Mouse (Mus musculus) gastrocnemius, adult 2 months (tissue): ENCODE results near the gene Arl6. TPM values are rescaled to one million over a fixed set of nuclear protein-coding genes. Genes with fewer than 3 reads are reported as not detected.

Experiments used
- DNase-seq: peaks from one replicate; pipeline ENCODE4 v3.0.0; 2022
- H3K27ac ChIP-seq: fragments of 200-600 bp; 2 replicates; pipeline ENCODE4 v1.8.1; 2022; ENCODE audit warnings: mild to moderate bottlenecking
- H3K4me3 ChIP-seq: fragments of 200-600 bp; 2 replicates; pipeline ENCODE4 v1.8.1; 2022; ENCODE audit warnings: mild to moderate bottlenecking, moderate library complexity
- CTCF ChIP-seq: fragments of 200-600 bp; IDR thresholded peaks from 2 replicates; pipeline ENCODE4 v1.8.1; 2022; ENCODE audit warnings: antibody characterized with exemption, mild to moderate bottlenecking, moderate library complexity
- intact Hi-C: fragments of 180-260 bp; cut with DNase I; formaldehyde crosslinking; loops from one replicate; pipeline ENCODE4 v1.15.1; 2025
- total RNA-seq, 2 experiments: library from RNA; stranded (reverse); gene quantifications; 2 replicates each; pipeline ENCODE4 v1.2.3; 2021

Arl6 gene
- total RNA-seq, 2 experiments from 2014 or later, result 2.3 to 2.6 TPM

GRCm38 (mm10) chr16:59579237-59579636 lies 60.0 kb downstream of the Arl6 start:
- intact Hi-C loops, result no loop called here
- DNase-seq, result no peak
- no peak for TF ChIP-seq CTCF
- Histone ChIP-seq H3K4me3 (no peak overlapping the region), H3K27ac (no peak overlapping the region)

- 0 out of 2 replicates have a peak overlapping the region, but pooled peaks have one; percentile 16 for H3K27ac ChIP-seq
- TF ChIP-seq CTCF, result no peak
- H3K4me3 ChIP-seq, result no peak overlapping the region
- DNase-seq, result no peak
- intact Hi-C loops, result no loop called here
Measured at GRCm38 (mm10) chr16:59573961-59574360, 65.2 kb downstream of the Arl6 start.

- DNase-seq, result peak; percentile 43
- TF ChIP-seq CTCF, result no peak
- intact Hi-C loops, result no loop called here
- 0 out of 2 replicates have a peak overlapping the region, but pooled peaks have one; percentile 7 for H3K27ac ChIP-seq
- H3K4me3 ChIP-seq, result no peak overlapping the region
Measured at GRCm38 (mm10) chr16:59572685-59573084, 66.5 kb downstream of the Arl6 start.

- no peak for TF ChIP-seq CTCF
- DNase-seq, result no peak
- H3K27ac ChIP-seq, result no peak overlapping the region
- H3K4me3 ChIP-seq, result no peak overlapping the region
- intact Hi-C loops, result no loop called here
Measured at GRCm38 (mm10) chr16:59570807-59571206, 68.4 kb downstream of the Arl6 start.

- no peak for DNase-seq
- intact Hi-C loops, result no loop called here
- TF ChIP-seq CTCF, result no peak
- Histone ChIP-seq H3K27ac (no peak overlapping the region), H3K4me3 (no peak overlapping the region)
Measured at GRCm38 (mm10) chr16:59569837-59570236, 69.4 kb downstream of the Arl6 start.

- Histone ChIP-seq H3K27ac (peak overlapping the region; percentile 77), H3K4me3 (no peak overlapping the region)
- no peak for DNase-seq
- intact Hi-C loops, result no loop called here
- TF ChIP-seq CTCF, result no peak; the same call in 1 of the 2 replicates
Measured at GRCm38 (mm10) chr16:59567721-59568381, 71.3 kb downstream of the Arl6 start.

GRCm38 (mm10) chr16:59566437-59566836 lies 72.8 kb downstream of the Arl6 start:
- TF ChIP-seq CTCF, result no peak
- intact Hi-C loops, result no loop called here
- H3K4me3 ChIP-seq, result no peak overlapping the region
- H3K27ac ChIP-seq, result no peak overlapping the region
- no peak for DNase-seq

GRCm38 (mm10) chr16:59565631-59566030 lies 73.6 kb downstream of the Arl6 start:
- Histone ChIP-seq H3K27ac (no peak overlapping the region), H3K4me3 (no peak overlapping the region)
- TF ChIP-seq CTCF, result no peak
- DNase-seq, result no peak
- intact Hi-C loops, result no loop called here

- no peak overlapping the region for H3K4me3 ChIP-seq
- TF ChIP-seq CTCF, result no peak
- H3K27ac ChIP-seq, result no peak overlapping the region
- intact Hi-C loops, result no loop called here
- DNase-seq, result no peak
Measured at GRCm38 (mm10) chr16:59564025-59564424, 75.2 kb downstream of the Arl6 start.

Other genes with a start within 250 kb of the Arl6 start
- gene Gabrr3, start 232.1 kb downstream of the Arl6 start, total RNA-seq, result not detected
- 10 to 100 TPM; 11.6 to 15.2 TPM for gene Riox2, start 167.6 kb downstream of the Arl6 start, total RNA-seq
- 10 to 100 TPM; 44.3 to 57.6 TPM for gene Crybg3, start 38.4 kb downstream of the Arl6 start, total RNA-seq